Mouse (Mus musculus): Measurements from ENCODE around the gene Olfr228. TPM values are rescaled to one million over a fixed set of nuclear protein-coding genes. Genes with fewer than 3 reads are reported as not detected.

Gene Olfr228
- not detected in 2 replicates for polyA plus RNA-seq (2012; rRNA removed)
- polyA plus RNA-seq (2014; fragmentation: Nextera tagmentation; extraction: Ambion mirVana): not detected in 2 replicates

DNA sequence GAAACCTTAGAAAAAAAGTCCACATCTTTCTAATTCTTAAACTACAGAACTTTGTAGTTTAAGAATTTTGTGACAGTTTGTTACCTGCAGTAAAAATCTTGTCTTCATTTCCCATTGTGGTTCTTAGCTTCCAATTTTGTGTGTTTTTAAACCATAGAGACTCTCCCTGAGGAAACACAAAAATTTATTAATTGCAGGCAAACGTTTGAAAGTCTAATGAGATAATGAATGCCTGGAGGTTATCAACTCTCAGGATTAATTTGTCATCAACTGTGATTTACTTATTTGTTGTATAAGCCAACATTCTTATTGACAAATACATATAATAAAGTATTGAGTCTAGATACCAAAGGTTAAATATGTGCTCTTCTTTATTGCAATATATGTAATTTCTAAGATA, at the start of gene Olfr228:
Gene Olfr228, minus strand, starts transcription at position 101 of the 400 bp plus-strand sequence.
- Histone ChIP-seq H3K27me3 (ENCODE audit: control insufficient read depth, insufficient read depth, low read length) (no peaks in the 10 kb centered on the region), H3K4me1 (replicated peaks; ENCODE audit: control insufficient read depth in 2 of 2, insufficient read depth in 2 of 2, low read length in 1 of 2) (no peaks in the 10 kb centered on the region), H3K36me3 (replicated peaks; ENCODE audit: control insufficient read depth, insufficient read depth, low read depth) (no peaks in the 10 kb centered on the region), H3K4me2 (ENCODE audit: low read depth) (no peak within 1 kb of the TSS), H3K4me3 (ENCODE audit: insufficient read depth in 1 of 2, low read depth in 2 of 2, low read length in 2 of 2) (no peak within 1 kb of the TSS), H3K9me3 (ENCODE audit: control insufficient read depth, low read length) (no peaks in the 10 kb centered on the region), H3K27ac (no peak within 1 kb of the TSS), H3K9ac (replicated peaks) (no peak within 1 kb of the TSS)
- DNase-seq (ENCODE audit: low read depth in 3 of 3, low spot score in 3 of 3): no peak
- ATAC-seq (ENCODE audit: insufficient read depth): no peak
- 30% methylated on average over 1 of the region's 1 CpGs for WGBS (ENCODE audit: insufficient replicate concordance)
- TF ChIP-seq CTCF (IDR thresholded peaks at IDR 0.05; ENCODE audit: low read depth) (no peak), EP300 (IDR thresholded peaks at IDR 0.05; ENCODE audit: low read depth) (no peak)

DNA sequence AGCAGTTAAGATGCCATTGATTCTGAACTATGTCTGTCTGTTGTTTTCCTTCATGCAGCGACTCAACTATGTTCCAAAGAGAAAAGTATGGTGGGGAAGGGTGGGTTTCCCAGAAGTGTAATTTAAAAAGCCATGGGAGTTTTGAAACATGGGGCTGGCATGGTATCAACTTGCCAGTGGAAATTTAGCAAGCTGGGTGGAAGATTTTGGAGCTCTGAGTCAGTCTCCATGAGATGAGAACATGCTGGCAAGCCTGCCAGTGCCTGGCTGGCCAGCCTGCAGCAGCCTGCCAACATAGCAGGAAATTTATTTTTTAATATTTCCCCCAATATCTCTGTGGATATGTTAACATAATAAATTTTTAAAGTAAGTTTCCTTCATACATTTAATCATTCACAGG, 43.8 kb upstream of the Olfr228 start:
- DNase-seq (ENCODE audit: low read depth in 3 of 3, low spot score in 3 of 3) (no peak), ATAC-seq (ENCODE audit: insufficient read depth) (no peak)
- 16% methylated on average over 1 of the region's 1 CpGs for WGBS (ENCODE audit: insufficient replicate concordance)
- Histone ChIP-seq H3K36me3 (replicated peaks; ENCODE audit: control insufficient read depth, insufficient read depth, low read depth) (no peaks in the 10 kb centered on the region), H3K9ac (replicated peaks) (no peak overlapping the region), H3K27me3 (ENCODE audit: control insufficient read depth, insufficient read depth, low read length) (no peaks in the 10 kb centered on the region), H3K4me3 (ENCODE audit: insufficient read depth in 1 of 2, low read depth in 2 of 2, low read length in 2 of 2) (no peak overlapping the region), H3K27ac (no peak overlapping the region), H3K9me3 (ENCODE audit: control insufficient read depth, low read length) (no peaks in the 10 kb centered on the region), H3K4me1 (replicated peaks; ENCODE audit: control insufficient read depth in 2 of 2, insufficient read depth in 2 of 2, low read length in 1 of 2) (no peaks in the 10 kb centered on the region), H3K4me2 (ENCODE audit: low read depth) (no peak overlapping the region)
- TF ChIP-seq CTCF (IDR thresholded peaks at IDR 0.05; ENCODE audit: low read depth) (no peak), EP300 (IDR thresholded peaks at IDR 0.05; ENCODE audit: low read depth) (no peak)

GRCm38 (mm10) chr2:86508161-86508560, 21.0 kb upstream of the Olfr228 start, which contains the start of gene Olfr1076:
Gene Olfr1076, plus strand, starts transcription at chr2:86508461.
- no peak for DNase-seq (ENCODE audit: low read depth in 3 of 3, low spot score in 3 of 3)

DNA sequence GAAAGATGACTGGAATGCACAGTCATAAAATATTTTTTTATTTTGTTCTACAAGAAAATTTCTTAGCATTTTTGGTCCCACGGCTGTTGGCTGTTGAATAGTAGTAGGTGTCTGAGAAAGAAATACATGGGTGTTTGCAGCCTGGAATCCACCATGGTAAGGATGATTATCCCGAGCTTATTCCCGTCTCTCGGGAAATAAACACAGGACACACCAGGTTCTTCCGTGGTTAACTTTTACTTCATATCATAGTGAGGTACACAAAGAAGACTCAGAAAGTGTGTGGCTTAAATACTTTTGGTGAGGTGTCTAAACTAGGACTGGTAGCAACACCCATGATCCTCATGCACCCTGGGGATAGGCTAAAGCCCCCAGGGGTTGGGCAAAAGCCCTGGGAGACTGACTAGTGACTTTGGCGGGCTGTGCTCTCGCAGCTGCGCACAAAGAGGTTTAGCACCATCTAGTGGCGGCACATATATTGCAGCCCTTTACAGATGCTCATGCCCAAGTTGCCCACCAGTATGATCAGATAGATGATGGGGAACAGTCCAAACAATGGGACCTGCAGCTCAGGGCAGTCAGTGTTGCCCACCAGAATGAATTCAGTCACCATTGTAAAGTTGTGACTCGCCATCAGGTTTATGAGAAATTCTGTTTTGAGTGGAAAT, 22.6 kb downstream of the Olfr228 start:
- H3K36me3 ChIP-seq (replicated peaks; ENCODE audit: control insufficient read depth, insufficient read depth, low read depth): no peaks in the 10 kb centered on the region
- H3K4me3 ChIP-seq (ENCODE audit: insufficient read depth in 1 of 2, low read depth in 2 of 2, low read length in 2 of 2): no peak overlapping the region
- H3K4me2 ChIP-seq (ENCODE audit: low read depth): no peak overlapping the region
- no peaks in the 10 kb centered on the region for H3K9me3 ChIP-seq (ENCODE audit: control insufficient read depth, low read length)
- TF ChIP-seq EP300 (IDR thresholded peaks at IDR 0.05; ENCODE audit: low read depth) (no peak), CTCF (IDR thresholded peaks at IDR 0.05; ENCODE audit: low read depth) (peak; percentile 78)
- WGBS (ENCODE audit: insufficient replicate concordance): 22% methylated on average over 10 of the region's 10 CpGs
- no peak for DNase-seq (ENCODE audit: low read depth in 3 of 3, low spot score in 3 of 3)
- H3K27me3 ChIP-seq (ENCODE audit: control insufficient read depth, insufficient read depth, low read length): no peaks in the 10 kb centered on the region
- no peak overlapping the region for H3K9ac ChIP-seq (replicated peaks)
- no peak overlapping the region for H3K27ac ChIP-seq
- H3K4me1 ChIP-seq (replicated peaks; ENCODE audit: control insufficient read depth in 2 of 2, insufficient read depth in 2 of 2, low read length in 1 of 2): no peaks in the 10 kb centered on the region
- no peak for ATAC-seq (ENCODE audit: insufficient read depth)

More at GRCm38 (mm10) chr2:86508161-86508560, 21.0 kb upstream of the Olfr228 start, which contains the start of gene Olfr1076:
- no peaks in the 10 kb centered on the region for H3K9me3 ChIP-seq (ENCODE audit: control insufficient read depth, low read length)
- H3K4me1 ChIP-seq (replicated peaks; ENCODE audit: control insufficient read depth in 2 of 2, insufficient read depth in 2 of 2, low read length in 1 of 2): no peaks in the 10 kb centered on the region
- H3K4me3 ChIP-seq (ENCODE audit: insufficient read depth in 1 of 2, low read depth in 2 of 2, low read length in 2 of 2): no peak within 1 kb of the TSS
- WGBS (ENCODE audit: insufficient replicate concordance): 49% methylated on average over 1 of the region's 1 CpGs
- H3K27me3 ChIP-seq (ENCODE audit: control insufficient read depth, insufficient read depth, low read length): no peaks in the 10 kb centered on the region
- no peak within 1 kb of the TSS for H3K9ac ChIP-seq (replicated peaks)
- H3K27ac ChIP-seq: no peak within 1 kb of the TSS
- no peak for ATAC-seq (ENCODE audit: insufficient read depth)
- H3K4me2 ChIP-seq (ENCODE audit: low read depth): no peak within 1 kb of the TSS
- no peak for TF ChIP-seq CTCF (IDR thresholded peaks at IDR 0.05; ENCODE audit: low read depth)
- no peak for TF ChIP-seq EP300 (IDR thresholded peaks at IDR 0.05; ENCODE audit: low read depth)
- H3K36me3 ChIP-seq (replicated peaks; ENCODE audit: control insufficient read depth, insufficient read depth, low read depth): no peaks in the 10 kb centered on the region

DNA sequence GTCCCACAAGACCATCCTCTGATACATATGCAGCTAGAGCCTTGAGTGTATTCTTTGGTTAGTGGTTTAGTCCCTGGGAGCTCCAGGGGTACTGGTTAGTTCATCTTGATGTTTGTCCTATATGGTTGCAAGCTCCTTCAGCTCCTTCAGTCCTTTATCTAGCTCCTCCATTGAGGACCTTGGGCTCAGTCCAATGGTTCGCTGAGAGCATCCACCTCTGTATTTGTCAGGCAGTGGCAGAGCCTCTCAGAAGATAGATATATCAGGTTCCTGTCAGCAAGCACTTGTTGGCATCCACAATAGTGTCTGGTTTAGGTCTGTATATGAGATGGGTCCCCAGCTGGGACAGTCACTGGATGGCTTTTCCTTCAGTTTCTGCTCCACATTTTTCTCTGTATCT, 26.8 kb downstream of the Olfr228 start:
- Histone ChIP-seq H3K27me3 (ENCODE audit: control insufficient read depth, insufficient read depth, low read length) (no peaks in the 10 kb centered on the region), H3K27ac (no peak overlapping the region), H3K4me1 (replicated peaks; ENCODE audit: control insufficient read depth in 2 of 2, insufficient read depth in 2 of 2, low read length in 1 of 2) (no peaks in the 10 kb centered on the region), H3K36me3 (replicated peaks; ENCODE audit: control insufficient read depth, insufficient read depth, low read depth) (no peaks in the 10 kb centered on the region), H3K9ac (replicated peaks) (no peak overlapping the region), H3K4me3 (ENCODE audit: insufficient read depth in 1 of 2, low read depth in 2 of 2, low read length in 2 of 2) (no peak overlapping the region), H3K9me3 (ENCODE audit: control insufficient read depth, low read length) (no peaks in the 10 kb centered on the region), H3K4me2 (ENCODE audit: low read depth) (no peak overlapping the region)
- DNase-seq (ENCODE audit: low read depth in 3 of 3, low spot score in 3 of 3) (no peak), ATAC-seq (ENCODE audit: insufficient read depth) (no peak)
- TF ChIP-seq CTCF (IDR thresholded peaks at IDR 0.05; ENCODE audit: low read depth) (no peak), EP300 (IDR thresholded peaks at IDR 0.05; ENCODE audit: low read depth) (no peak)
- WGBS (ENCODE audit: insufficient replicate concordance): 54% methylated on average over 1 of the region's 1 CpGs
